Mouse (Mus musculus) CD4-positive, CD25-positive, alpha-beta regulatory T cell, adult 4 months (primary cell): ENCODE measurements around the gene Olfr1143. TPM values are rescaled to one million over a fixed set of nuclear protein-coding genes. Genes with fewer than 3 reads are reported as not detected.

Experiments used
- ATAC-seq: one replicate; pipeline ENCODE4 v1.8.0; 2017
- polyA plus RNA-seq, 2 experiments: library from polyadenylated mRNA; unstranded; fragments of 100-300 nt; shearing (Covaris generic); gene quantifications; one replicate each; pipeline ENCODE4 v1.2.1; 2017

Gene Olfr1143
- polyA plus RNA-seq = not detected

DNA sequence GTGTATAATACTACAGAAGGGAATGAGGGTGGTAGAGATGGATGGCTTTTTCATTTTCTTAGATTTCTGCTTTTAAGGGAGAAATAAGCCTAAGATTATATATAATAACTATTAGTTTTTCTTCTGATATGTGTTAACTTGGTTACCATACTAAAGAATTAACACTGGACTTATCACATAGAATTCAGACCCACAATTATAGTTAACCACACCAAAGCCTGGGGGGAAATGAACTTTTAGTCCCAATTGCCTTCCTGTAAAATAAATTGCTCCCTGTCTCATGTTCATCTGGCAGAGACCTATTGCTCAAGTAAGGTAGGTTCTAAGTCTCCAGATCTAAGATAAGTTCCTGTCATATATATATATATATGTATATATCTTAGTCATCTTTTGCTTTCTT, at the start of gene Olfr1143:
TSS of gene Olfr1143 (plus strand) at position 301 of the 400 bp plus-strand sequence.
- no peak for ATAC-seq

DNA sequence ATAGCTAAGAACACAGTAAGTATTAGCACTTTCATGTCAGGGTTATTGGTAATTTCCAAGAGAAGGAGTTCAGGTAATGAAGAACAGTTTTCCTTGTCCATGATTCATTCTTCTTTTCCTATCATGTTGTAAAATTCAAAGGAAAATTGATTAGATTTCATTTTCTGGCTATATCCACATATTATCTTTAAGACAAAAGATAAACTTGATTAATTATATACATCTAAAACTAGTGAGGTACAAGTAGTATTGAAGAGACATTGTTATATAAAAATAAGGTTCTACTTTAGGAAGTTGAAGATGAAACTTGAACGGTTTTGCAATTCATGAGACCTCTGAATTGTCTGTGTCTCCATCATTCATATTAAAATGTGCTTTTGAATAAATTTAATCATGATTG, 46.5 kb upstream of the Olfr1143 start, which contains the start of gene Olfr1141:
TSS of gene Olfr1141 (minus strand) at position 101 of the 400 bp plus-strand sequence.
- ATAC-seq = no peak

DNA sequence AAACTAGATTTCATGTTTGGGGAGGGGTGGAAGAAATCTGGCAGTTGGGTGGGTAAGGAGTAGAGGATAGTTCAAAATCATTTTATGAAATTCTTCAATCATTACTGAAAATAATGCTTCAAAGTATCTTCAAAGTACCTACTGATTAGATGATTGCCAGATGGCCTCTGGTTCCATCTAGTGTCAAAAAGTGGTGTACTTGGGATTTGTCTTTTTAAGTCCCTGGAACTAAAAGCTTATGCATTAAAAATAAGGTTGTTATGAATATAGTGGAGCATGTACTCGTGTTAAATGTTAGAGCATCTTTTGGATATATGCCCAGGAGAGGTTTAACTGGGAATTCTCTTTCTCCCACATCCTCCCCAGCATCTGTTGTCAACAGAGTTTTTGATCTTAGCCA, 24.2 kb upstream of the Olfr1143 start:
- ATAC-seq = no peak

DNA sequence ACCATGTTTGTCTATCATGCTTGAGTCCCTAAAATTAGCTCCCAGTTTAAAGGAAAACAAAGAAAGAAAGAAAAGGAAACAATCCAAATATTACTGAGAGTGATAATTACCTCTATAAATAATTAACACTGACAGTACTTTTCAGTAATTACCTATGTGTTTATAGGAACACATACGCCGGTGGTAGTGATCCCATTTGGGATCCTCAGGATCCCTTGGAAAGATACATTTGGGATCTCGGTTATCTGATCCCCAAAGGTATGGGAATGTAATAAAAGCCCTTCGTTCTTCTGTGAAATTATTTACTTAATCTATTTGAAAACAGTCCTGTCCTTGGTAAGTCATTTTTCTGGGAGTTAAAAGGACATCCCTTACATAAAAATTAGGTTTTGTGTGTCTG, 21.2 kb upstream of the Olfr1143 start, which contains the start of gene Olfr152:
TSS of gene Olfr152 (plus strand) at position 301 of the 400 bp plus-strand sequence.
- no peak for ATAC-seq

DNA sequence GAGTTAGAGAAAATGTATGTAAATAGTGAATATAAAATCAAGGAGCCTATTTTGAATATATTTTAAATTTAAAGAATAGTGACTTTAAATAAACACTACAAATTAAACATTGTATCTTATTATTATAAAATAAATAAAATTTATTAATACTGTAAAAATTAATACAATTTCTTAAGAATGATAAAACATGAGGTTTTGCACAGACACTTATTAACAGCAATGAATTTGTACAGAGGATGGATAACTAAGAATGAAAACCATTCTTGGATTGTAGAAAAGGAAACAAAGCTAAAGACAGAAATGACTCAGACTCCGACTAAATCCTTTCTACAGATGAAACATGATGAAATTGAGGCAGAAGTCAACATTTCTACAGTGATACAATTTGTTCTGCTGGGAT, 9.1 kb downstream of the Olfr1143 start, which contains the start of gene Olfr1145:
TSS of gene Olfr1145 (plus strand) at position 301 of the 400 bp plus-strand sequence.
- ATAC-seq = no peak

DNA sequence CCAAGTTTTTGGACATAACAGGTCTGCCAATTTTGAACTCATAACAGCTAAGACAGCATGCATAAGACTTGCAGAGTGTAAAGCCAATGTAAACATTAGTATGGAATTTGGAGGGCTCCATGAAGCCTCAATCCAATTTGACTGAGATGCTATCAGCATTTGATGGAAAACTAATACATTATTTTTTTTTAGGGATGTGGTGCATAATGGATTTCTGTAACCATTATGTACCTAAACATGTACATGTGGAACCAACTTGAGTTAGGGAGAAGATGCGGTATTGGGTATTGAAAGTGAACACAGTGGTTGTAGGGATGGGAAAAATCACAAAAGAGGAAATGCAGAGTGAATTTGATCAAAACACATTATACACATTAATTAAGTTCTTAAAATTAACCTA, 29.8 kb downstream of the Olfr1143 start, which contains the start of gene Olfr1148:
TSS of gene Olfr1148 (plus strand) at position 301 of the 400 bp plus-strand sequence.
- ATAC-seq = no peak

DNA sequence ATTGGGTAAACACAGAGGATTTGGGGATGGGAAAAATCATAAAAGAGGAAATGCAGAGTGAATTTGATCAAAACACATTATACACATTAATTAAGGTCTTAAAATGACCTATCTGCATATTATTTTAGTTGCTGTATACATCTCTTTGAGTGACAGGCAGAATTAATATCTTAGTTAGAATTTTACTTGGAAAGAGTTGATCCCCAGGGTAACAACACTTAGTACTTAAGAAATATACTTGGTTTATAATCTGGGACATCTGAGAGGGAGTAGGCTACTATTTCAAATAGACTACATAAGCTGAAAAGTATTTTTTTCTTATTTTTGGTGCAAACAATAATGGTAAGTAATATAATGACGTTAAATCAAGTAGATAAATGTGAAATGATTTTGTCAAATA, 43.3 kb downstream of the Olfr1143 start, which contains the start of gene Olfr1150-ps1:
TSS of gene Olfr1150-ps1 (plus strand) at position 301 of the 400 bp plus-strand sequence.
- no peak for ATAC-seq

Other genes with a start within 250 kb of the Olfr1143 start
- gene Olfr1129, start 226.7 kb upstream of the Olfr1143 start, polyA plus RNA-seq = not detected
- not detected for gene Olfr1130, start 194.4 kb upstream of the Olfr1143 start, polyA plus RNA-seq
- gene Olfr1131, start 173.5 kb upstream of the Olfr1143 start, polyA plus RNA-seq = not detected
- gene Olfr1132, start 163.1 kb upstream of the Olfr1143 start, polyA plus RNA-seq = not detected
- gene Olfr1133, start 153.2 kb upstream of the Olfr1143 start, polyA plus RNA-seq = not detected
- not detected for gene Olfr1134, start 142.1 kb upstream of the Olfr1143 start, polyA plus RNA-seq
- gene Olfr1135, start 126.9 kb upstream of the Olfr1143 start, polyA plus RNA-seq = not detected
- not detected for gene Olfr1136, start 106.6 kb upstream of the Olfr1143 start, polyA plus RNA-seq
- not detected for gene Olfr1137, start 87.4 kb upstream of the Olfr1143 start, polyA plus RNA-seq
- not detected for gene Olfr1138, start 60.6 kb upstream of the Olfr1143 start, polyA plus RNA-seq
- not detected for gene Olfr1140, start 56.8 kb upstream of the Olfr1143 start, polyA plus RNA-seq
- not detected for gene Olfr1141, start 46.6 kb upstream of the Olfr1143 start, polyA plus RNA-seq
- gene Olfr152, start 21.1 kb upstream of the Olfr1143 start, polyA plus RNA-seq = not detected
- not detected for gene Olfr1145, start 9.2 kb downstream of the Olfr1143 start, polyA plus RNA-seq
- gene Olfr1148, start 29.9 kb downstream of the Olfr1143 start, polyA plus RNA-seq = not detected
- gene Olfr1150-ps1, start 43.4 kb downstream of the Olfr1143 start, polyA plus RNA-seq = not detected
- not detected for gene Olfr1151, start 55.3 kb downstream of the Olfr1143 start, polyA plus RNA-seq
- gene Olfr1152, start 65.9 kb downstream of the Olfr1143 start, polyA plus RNA-seq = under 1 TPM in 1 of 2 experiments, not detected in 1; 0.08 TPM
- under 1 TPM in 1 of 2 experiments, not detected in 1; 0.34 TPM for gene Olfr1153, start 94.4 kb downstream of the Olfr1143 start, polyA plus RNA-seq
- not detected for gene Olfr1154, start 104.6 kb downstream of the Olfr1143 start, polyA plus RNA-seq
- not detected for gene Olfr1155, start 144.5 kb downstream of the Olfr1143 start, polyA plus RNA-seq
- gene Olfr1156, start 152.5 kb downstream of the Olfr1143 start, polyA plus RNA-seq = under 1 TPM in 1 of 2 experiments, not detected in 1; 0.13 TPM
- gene Olfr1157, start 167.7 kb downstream of the Olfr1143 start, polyA plus RNA-seq = under 1 TPM in 1 of 2 experiments, not detected in 1; 0.11 TPM
- not detected for gene Olfr74, start 174.1 kb downstream of the Olfr1143 start, polyA plus RNA-seq
- gene Olfr1158, start 189.5 kb downstream of the Olfr1143 start, polyA plus RNA-seq = not detected
- gene Olfr1160, start 207.7 kb downstream of the Olfr1143 start, polyA plus RNA-seq = under 1 TPM in 1 of 2 experiments, not detected in 1; 0.05 TPM
- gene Olfr1161, start 222.2 kb downstream of the Olfr1143 start, polyA plus RNA-seq = not detected
- gene Olfr73, start 237.1 kb downstream of the Olfr1143 start, polyA plus RNA-seq = not detected